Mouse (Mus musculus): ENCODE measurements around the gene Adcy6.

DNA sequence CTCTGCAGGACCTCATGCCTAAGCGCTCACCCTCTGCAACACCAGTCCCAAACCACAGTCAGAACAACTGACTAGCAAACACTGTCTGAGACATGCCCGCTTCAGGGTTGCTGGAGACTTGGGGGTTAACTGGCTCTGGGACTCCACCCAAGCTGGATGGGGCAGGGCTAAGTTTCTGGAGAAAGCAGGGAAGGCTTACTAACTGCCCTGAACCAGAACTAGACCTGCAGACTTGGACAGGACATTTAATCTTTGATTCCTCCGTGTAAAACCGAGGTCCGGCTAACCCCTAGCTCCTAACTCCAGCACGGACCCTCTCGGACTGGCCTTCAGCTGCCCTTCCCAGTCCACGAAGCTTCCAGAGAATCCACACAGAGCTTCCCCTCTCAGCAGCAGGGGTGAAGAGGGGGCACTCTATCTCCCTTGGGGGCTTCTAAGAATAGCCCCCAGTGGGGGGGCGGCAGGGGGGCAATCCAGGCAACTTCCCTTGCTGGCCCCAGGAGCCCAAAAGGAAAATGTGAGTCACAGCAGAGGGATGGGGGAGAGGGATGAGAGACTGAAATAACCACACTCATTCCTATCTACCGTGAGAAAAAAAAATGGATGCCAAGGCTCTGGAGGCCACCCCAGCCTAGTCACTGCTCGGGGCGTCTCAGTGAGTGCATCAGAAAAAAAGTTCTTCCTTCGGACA lies 7.5 kb downstream of the Adcy6 start:
- TF ChIP-seq CTCF (IDR thresholded peaks at IDR 0.05; ENCODE audit: control insufficient read depth, insufficient read depth, low read length): no peak
- TF ChIP-seq POLR2A (IDR thresholded peaks at IDR 0.05; ENCODE audit: borderline replicate concordance, control insufficient read depth, low read depth, low read length): no peak
